Mouse (Mus musculus): Measurements from ENCODE around the gene Gfra1. TPM values are rescaled to one million over a fixed set of nuclear protein-coding genes. Genes with fewer than 3 reads are reported as not detected.

Gfra1 gene
- polyA plus RNA-seq, 1 experiment from 2014 or later, result 24.0 TPM

- 0 out of 2 replicates have a peak overlapping the region, but pooled peaks have one; percentile 33 for H3K27ac ChIP-seq
- no peak for ATAC-seq (ENCODE audit: insufficient number of reproducible peaks, insufficient read depth, low FRiP score, low TSS enrichment, low read depth)
- H3K9me3 ChIP-seq, result no peaks in the 10 kb centered on the region
- no peaks in the 10 kb centered on the region for H3K27me3 ChIP-seq
- no peak overlapping the region for H3K4me2 ChIP-seq
- H3K9ac ChIP-seq, result no peak overlapping the region
- 63% methylated on average over 3 of the region's 3 CpGs for WGBS
- H3K4me3 ChIP-seq, result no peak overlapping the region
- H3K4me1 ChIP-seq, result peaks cover 9% of the 10 kb centered on the region
- H3K36me3 ChIP-seq, result no peaks in the 10 kb centered on the region
Measured at GRCm38 (mm10) chr19:58419278-58419677, 36.4 kb downstream of the Gfra1 start.

GRCm38 (mm10) chr19:58415173-58415572 is 40.5 kb downstream of the Gfra1 start:
- Histone ChIP-seq H3K4me1 (peaks cover 11% of the 10 kb centered on the region), H3K4me3 (no peak overlapping the region), H3K36me3 (no peaks in the 10 kb centered on the region), H3K27ac (no peak overlapping the region), H3K27me3 (no peaks in the 10 kb centered on the region; the same call in 1 of the 2 replicates), H3K9me3 (no peaks in the 10 kb centered on the region), H3K9ac (no peak overlapping the region), H3K4me2 (no peak overlapping the region)
- WGBS, result 78% methylated on average over 4 of the region's 4 CpGs
- ATAC-seq (ENCODE audit: insufficient number of reproducible peaks, insufficient read depth, low FRiP score, low TSS enrichment, low read depth), result no peak

GRCm38 (mm10) chr19:58414733-58415132 is 41.0 kb downstream of the Gfra1 start:
- Histone ChIP-seq H3K9me3 (no peaks in the 10 kb centered on the region), H3K9ac (no peak overlapping the region), H3K36me3 (no peaks in the 10 kb centered on the region), H3K4me3 (no peak overlapping the region), H3K4me2 (no peak overlapping the region), H3K27me3 (no peaks in the 10 kb centered on the region; the same call in 1 of the 2 replicates), H3K27ac (no peak overlapping the region), H3K4me1 (peaks cover 8% of the 10 kb centered on the region)
- no peak for ATAC-seq (ENCODE audit: insufficient number of reproducible peaks, insufficient read depth, low FRiP score, low TSS enrichment, low read depth)

GRCm38 (mm10) chr19:58413290-58413689 is 42.4 kb downstream of the Gfra1 start:
- 32% methylated on average over 8 of the region's 8 CpGs for WGBS
- Histone ChIP-seq H3K9me3 (no peaks in the 10 kb centered on the region), H3K36me3 (no peaks in the 10 kb centered on the region), H3K4me1 (0 out of 2 replicates have a peak, but pooled peaks cover 2% of the 10 kb centered on the region), H3K27me3 (no peaks in the 10 kb centered on the region; the same call in 1 of the 2 replicates), H3K4me2 (peak overlapping the region; percentile 36), H3K27ac (no peak overlapping the region), H3K9ac (no peak overlapping the region), H3K4me3 (no peak overlapping the region)
- ATAC-seq (ENCODE audit: insufficient number of reproducible peaks, insufficient read depth, low FRiP score, low TSS enrichment, low read depth), result no peak

- Histone ChIP-seq H3K4me3 (no peak overlapping the region), H3K4me2 (no peak overlapping the region), H3K9ac (no peak overlapping the region), H3K9me3 (no peaks in the 10 kb centered on the region), H3K4me1 (0 out of 2 replicates have a peak, but pooled peaks cover 2% of the 10 kb centered on the region), H3K27ac (no peak overlapping the region), H3K27me3 (no peaks in the 10 kb centered on the region; the same call in 1 of the 2 replicates), H3K36me3 (no peaks in the 10 kb centered on the region)
- WGBS, result 61% methylated on average over 2 of the region's 3 CpGs
- ATAC-seq (ENCODE audit: insufficient number of reproducible peaks, insufficient read depth, low FRiP score, low TSS enrichment, low read depth), result no peak
Measured at GRCm38 (mm10) chr19:58412811-58413210, 42.9 kb downstream of the Gfra1 start.

GRCm38 (mm10) chr19:58406726-58407125 is 49.0 kb downstream of the Gfra1 start:
- no peaks in the 10 kb centered on the region for H3K9me3 ChIP-seq
- no peak overlapping the region for H3K4me2 ChIP-seq
- H3K27me3 ChIP-seq, result no peaks in the 10 kb centered on the region; the same call in 1 of the 2 replicates
- no peak overlapping the region for H3K4me3 ChIP-seq
- no peaks in the 10 kb centered on the region for H3K36me3 ChIP-seq
- H3K9ac ChIP-seq, result no peak overlapping the region
- no peak overlapping the region for H3K27ac ChIP-seq
- no peak for ATAC-seq (ENCODE audit: insufficient number of reproducible peaks, insufficient read depth, low FRiP score, low TSS enrichment, low read depth)
- H3K4me1 ChIP-seq, result no peaks in the 10 kb centered on the region

GRCm38 (mm10) chr19:58400224-58400623 is 55.5 kb downstream of the Gfra1 start:
- no peak overlapping the region for H3K9ac ChIP-seq
- no peaks in the 10 kb centered on the region for H3K36me3 ChIP-seq
- H3K4me1 ChIP-seq, result peaks cover 17% of the 10 kb centered on the region
- no peak overlapping the region for H3K27ac ChIP-seq
- no peak overlapping the region for H3K4me3 ChIP-seq
- WGBS, result 63% methylated on average over 3 of the region's 3 CpGs
- no peak for ATAC-seq (ENCODE audit: insufficient number of reproducible peaks, insufficient read depth, low FRiP score, low TSS enrichment, low read depth)
- no peaks in the 10 kb centered on the region for H3K9me3 ChIP-seq
- no peaks in the 10 kb centered on the region for H3K27me3 ChIP-seq
- H3K4me2 ChIP-seq, result no peak overlapping the region

GRCm38 (mm10) chr19:58399166-58399565 is 56.5 kb downstream of the Gfra1 start:
- Histone ChIP-seq H3K4me1 (peaks cover 17% of the 10 kb centered on the region), H3K9ac (no peak overlapping the region), H3K4me3 (no peak overlapping the region), H3K4me2 (no peak overlapping the region), H3K36me3 (no peaks in the 10 kb centered on the region), H3K27me3 (no peaks in the 10 kb centered on the region), H3K9me3 (no peaks in the 10 kb centered on the region), H3K27ac (no peak overlapping the region)
- WGBS, result 71% methylated on average over 6 of the region's 6 CpGs
- ATAC-seq (ENCODE audit: insufficient number of reproducible peaks, insufficient read depth, low FRiP score, low TSS enrichment, low read depth), result no peak

- ATAC-seq (ENCODE audit: insufficient number of reproducible peaks, insufficient read depth, low FRiP score, low TSS enrichment, low read depth), result no peak
- Histone ChIP-seq H3K4me1 (peaks cover 17% of the 10 kb centered on the region), H3K9ac (no peak overlapping the region), H3K4me3 (no peak overlapping the region), H3K4me2 (no peak overlapping the region), H3K27me3 (no peaks in the 10 kb centered on the region), H3K36me3 (no peaks in the 10 kb centered on the region), H3K9me3 (no peaks in the 10 kb centered on the region), H3K27ac (no peak overlapping the region)
- 52% methylated on average over 4 of the region's 4 CpGs for WGBS
Measured at GRCm38 (mm10) chr19:58396604-58396984, 59.1 kb downstream of the Gfra1 start.

- Histone ChIP-seq H3K4me3 (no peak overlapping the region), H3K4me2 (peak overlapping the region; percentile 39), H3K9ac (no peak overlapping the region), H3K27ac (0 out of 2 replicates have a peak overlapping the region, but pooled peaks have one; percentile 18), H3K36me3 (no peaks in the 10 kb centered on the region), H3K9me3 (no peaks in the 10 kb centered on the region), H3K27me3 (no peaks in the 10 kb centered on the region), H3K4me1 (peaks cover 17% of the 10 kb centered on the region)
- ATAC-seq (ENCODE audit: insufficient number of reproducible peaks, insufficient read depth, low FRiP score, low TSS enrichment, low read depth), result no peak
- WGBS, result 22% methylated on average over 16 of the region's 16 CpGs
Measured at GRCm38 (mm10) chr19:58395785-58396603, 59.7 kb downstream of the Gfra1 start.

GRCm38 (mm10) chr19:58393121-58393520 is 62.6 kb downstream of the Gfra1 start:
- Histone ChIP-seq H3K4me3 (no peak overlapping the region), H3K4me1 (peaks cover 10% of the 10 kb centered on the region), H3K27me3 (no peaks in the 10 kb centered on the region), H3K9ac (no peak overlapping the region), H3K27ac (no peak overlapping the region), H3K36me3 (no peaks in the 10 kb centered on the region), H3K4me2 (no peak overlapping the region), H3K9me3 (no peaks in the 10 kb centered on the region)
- ATAC-seq (ENCODE audit: insufficient number of reproducible peaks, insufficient read depth, low FRiP score, low TSS enrichment, low read depth), result no peak
- WGBS, result 87% methylated on average over 7 of the region's 7 CpGs

GRCm38 (mm10) chr19:58391796-58392195 is 63.9 kb downstream of the Gfra1 start:
- Histone ChIP-seq H3K27ac (no peak overlapping the region), H3K4me2 (no peak overlapping the region), H3K4me1 (peaks cover 10% of the 10 kb centered on the region), H3K27me3 (no peaks in the 10 kb centered on the region), H3K36me3 (no peaks in the 10 kb centered on the region), H3K4me3 (no peak overlapping the region), H3K9ac (no peak overlapping the region), H3K9me3 (no peaks in the 10 kb centered on the region)
- ATAC-seq (ENCODE audit: insufficient number of reproducible peaks, insufficient read depth, low FRiP score, low TSS enrichment, low read depth), result no peak
- WGBS, result 77% methylated on average over 5 of the region's 5 CpGs
